Mouse (Mus musculus) bone marrow macrophage, adult 2 months (primary cell): ENCODE results near the gene Hoxd11.

Experiments
- CTCF ChIP-seq: IDR thresholded peaks from 2 replicates; pipeline ENCODE4 v1.5.1; 2012; ENCODE audit warnings: low read depth, mild to moderate bottlenecking, low read length, moderate library complexity
- POLR2A ChIP-seq: IDR thresholded peaks from 2 replicates; pipeline ENCODE4 v1.6.1; 2012; ENCODE audit warnings: mild to moderate bottlenecking, low read depth, low read length, borderline replicate concordance

DNA sequence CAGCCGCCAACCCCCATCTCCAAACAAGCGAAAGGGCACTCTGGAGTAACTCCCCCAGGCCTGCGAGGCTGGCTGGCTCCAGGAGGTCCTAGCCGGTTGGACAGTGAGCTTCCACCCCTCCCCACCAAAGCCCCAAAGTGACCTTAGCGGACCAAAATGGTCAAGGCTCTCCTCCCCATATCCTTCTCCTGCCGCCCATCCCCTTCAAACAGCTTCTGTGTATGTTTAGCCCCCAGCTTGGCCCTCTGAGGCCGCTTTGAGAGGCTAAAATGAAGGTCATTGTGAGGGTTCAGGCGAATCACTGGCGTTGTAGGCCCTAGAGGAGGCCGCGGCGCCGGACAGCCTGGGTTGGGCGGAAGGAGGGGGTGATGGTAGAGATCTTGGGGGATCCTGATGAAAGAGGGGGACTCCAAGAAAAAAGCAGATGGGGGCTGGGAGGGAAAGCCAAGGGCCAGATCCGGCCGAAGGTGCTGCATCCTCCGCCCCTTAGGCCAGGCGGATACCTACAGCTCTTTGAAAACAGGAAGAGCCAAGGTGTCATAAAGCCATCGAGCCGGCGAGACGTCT lies 21.3 kb downstream of the Hoxd11 start:
- TF ChIP-seq POLR2A (no peak), CTCF (no peak)
